Mouse (Mus musculus): ENCODE results near the gene Fbxl4. TPM values are rescaled to one million over a fixed set of nuclear protein-coding genes. Genes with fewer than 3 reads are reported as not detected.

Fbxl4 gene
- 11.5 TPM for polyA plus RNA-seq (2017; shearing (Covaris generic))

GRCm38 (mm10) chr4:22357266-22357930 lies at the start of gene Fbxl4:
TSS of gene Fbxl4 (plus strand) at chr4:22357543.

Other genes with a start within 250 kb of the Fbxl4 start
- gene Pou3f2, start 130.8 kb downstream of the Fbxl4 start, polyA plus RNA-seq (2017; shearing (Covaris generic)) = 0.11 TPM

Data from effector memory CD4-positive, alpha-beta T cell, adult 7 months (primary cell).